Mouse (Mus musculus) liver, embryonic 15.5 days (tissue): ENCODE measurements at regions not wholly inside any gene's neighbourhood (a gene's known extent, or its start where the extent isn't known, plus 50 kb on each side); places are given as distances from the start of the nearest gene placed in this dataset.

ENCODE experiments used
- ATAC-seq: fragments of 200-750 bp; cut with Nextera tagmentation; 2 replicates; pipeline ENCODE4 v1.8.0; 2017; ENCODE audit warnings: moderate number of reproducible peaks, mild to moderate bottlenecking, moderate library complexity; ENCODE audit not compliant: insufficient read depth
- H3K27ac ChIP-seq: fragments of 300-500 bp; sonication (generic); replicated peaks from 2 replicates; pipeline ENCODE4 v1.5.1; 2015; ENCODE audit warnings: mild to moderate bottlenecking, inconsistent platforms
- H3K27me3 ChIP-seq: fragments of 300-500 bp; sonication (generic); 2 replicates; pipeline ENCODE4 v1.6.1; 2015; ENCODE audit warnings: mild to moderate bottlenecking, inconsistent platforms
- H3K36me3 ChIP-seq: fragments of 300-500 bp; sonication (generic); replicated peaks from 2 replicates; pipeline ENCODE4 v1.6.1; 2015; ENCODE audit warnings: moderate library complexity, mild to moderate bottlenecking, inconsistent platforms
- H3K4me1 ChIP-seq: fragments of 300-500 bp; sonication (generic); replicated peaks from 2 replicates; pipeline ENCODE4 v1.6.1; 2015; ENCODE audit warnings: inconsistent platforms
- H3K4me2 ChIP-seq: fragments of 300-500 bp; sonication (generic); 2 replicates; pipeline ENCODE4 v1.6.1; 2015; ENCODE audit warnings: moderate library complexity, mild to moderate bottlenecking, inconsistent platforms
- H3K4me3 ChIP-seq: fragments of 300-500 bp; sonication (generic); replicated peaks from 2 replicates; pipeline ENCODE4 v1.5.1; 2015; ENCODE audit warnings: mild to moderate bottlenecking, inconsistent platforms
- H3K9ac ChIP-seq: fragments of 300-500 bp; sonication (generic); 2 replicates; pipeline ENCODE4 v1.6.1; 2015; ENCODE audit warnings: moderate library complexity, mild to moderate bottlenecking, inconsistent platforms
- H3K9me3 ChIP-seq: fragments of 300-500 bp; sonication (generic); replicated peaks from 2 replicates; pipeline ENCODE4 v1.6.1; 2016; ENCODE audit warnings: inconsistent platforms
- WGBS: fragments of 180-500 bp; shearing (Covaris S2); methylation state at CpG from one replicate; pipeline ENCODE4 v1.1.7; 2015; ENCODE audit warnings: mixed read lengths; ENCODE audit not compliant: insufficient replicate concordance; 5-methylcytosine and 5-hydroxymethylcytosine counted together

GRCm38 (mm10) chr10:16524101-16524500 lies 1198.9 kb upstream of the Cited2 start:
- Histone ChIP-seq H3K9ac (no peak overlapping the region), H3K4me3 (no peak overlapping the region), H3K4me2 (no peak overlapping the region), H3K27ac (no peak overlapping the region), H3K9me3 (no peaks in the 10 kb centered on the region), H3K36me3 (no peaks in the 10 kb centered on the region), H3K4me1 (no peaks in the 10 kb centered on the region), H3K27me3 (no peaks in the 10 kb centered on the region)
- ATAC-seq, result no peak
- WGBS, result 55% methylated on average over 1 of the region's 1 CpGs

GRCm38 (mm10) chr10:16527693-16528092 lies 1195.3 kb upstream of the Cited2 start:
- WGBS, result 33% methylated on average over 1 of the region's 1 CpGs
- Histone ChIP-seq H3K9ac (no peak overlapping the region), H3K4me3 (no peak overlapping the region), H3K27ac (no peak overlapping the region), H3K36me3 (no peaks in the 10 kb centered on the region), H3K4me2 (no peak overlapping the region), H3K9me3 (no peaks in the 10 kb centered on the region), H3K4me1 (no peaks in the 10 kb centered on the region), H3K27me3 (no peaks in the 10 kb centered on the region)
- ATAC-seq, result no peak

- Histone ChIP-seq H3K9me3 (no peaks in the 10 kb centered on the region), H3K27me3 (no peaks in the 10 kb centered on the region), H3K27ac (no peak overlapping the region), H3K4me1 (no peaks in the 10 kb centered on the region), H3K4me2 (no peak overlapping the region), H3K36me3 (no peaks in the 10 kb centered on the region), H3K9ac (no peak overlapping the region), H3K4me3 (no peak overlapping the region)
- no peak for ATAC-seq
- WGBS, result 45% methylated on average over 3 of the region's 3 CpGs
These were observed 1185.4 kb upstream of the Cited2 start for GRCm38 (mm10) chr10:16537660-16538059.

GRCm38 (mm10) chr10:16538379-16538778 lies 1184.6 kb upstream of the Cited2 start:
- H3K9me3 ChIP-seq, result no peaks in the 10 kb centered on the region
- no peak overlapping the region for H3K27ac ChIP-seq
- no peak overlapping the region for H3K9ac ChIP-seq
- H3K4me2 ChIP-seq, result no peak overlapping the region
- 45% methylated on average over 1 of the region's 1 CpGs for WGBS
- ATAC-seq, result no peak
- no peak overlapping the region for H3K4me3 ChIP-seq
- no peaks in the 10 kb centered on the region for H3K36me3 ChIP-seq
- H3K4me1 ChIP-seq, result no peaks in the 10 kb centered on the region
- no peaks in the 10 kb centered on the region for H3K27me3 ChIP-seq

- WGBS, result 48% methylated on average over 1 of the region's 1 CpGs
- no peak overlapping the region for H3K4me2 ChIP-seq
These were observed 1177.6 kb upstream of the Cited2 start for GRCm38 (mm10) chr10:16545445-16545844.

GRCm38 (mm10) chr10:16552861-16553635 lies 1170.0 kb upstream of the Cited2 start:
- ATAC-seq, result no peak
- no peaks in the 10 kb centered on the region for H3K36me3 ChIP-seq
- H3K27me3 ChIP-seq, result no peaks in the 10 kb centered on the region
- WGBS, result 43% methylated on average over 3 of the region's 3 CpGs
- no peaks in the 10 kb centered on the region for H3K4me1 ChIP-seq
- no peaks in the 10 kb centered on the region for H3K9me3 ChIP-seq
- no peak overlapping the region for H3K27ac ChIP-seq
- no peak overlapping the region for H3K9ac ChIP-seq
- no peak overlapping the region for H3K4me3 ChIP-seq
- H3K4me2 ChIP-seq, result no peak overlapping the region

More at GRCm38 (mm10) chr10:16545445-16545844, 1177.6 kb upstream of the Cited2 start:
- no peak overlapping the region for H3K27ac ChIP-seq
- H3K36me3 ChIP-seq, result no peaks in the 10 kb centered on the region
- no peak overlapping the region for H3K9ac ChIP-seq
- no peaks in the 10 kb centered on the region for H3K4me1 ChIP-seq
- ATAC-seq, result no peak
- H3K27me3 ChIP-seq, result no peaks in the 10 kb centered on the region
- H3K9me3 ChIP-seq, result no peaks in the 10 kb centered on the region
- H3K4me3 ChIP-seq, result no peak overlapping the region

GRCm38 (mm10) chr10:16574568-16574967 lies 1148.5 kb upstream of the Cited2 start:
- H3K4me2 ChIP-seq, result no peak overlapping the region
- H3K27me3 ChIP-seq, result no peaks in the 10 kb centered on the region
- H3K9ac ChIP-seq, result no peak overlapping the region
- H3K4me3 ChIP-seq, result no peak overlapping the region
- 42% methylated on average over 1 of the region's 1 CpGs for WGBS
- no peaks in the 10 kb centered on the region for H3K4me1 ChIP-seq
- H3K36me3 ChIP-seq, result no peaks in the 10 kb centered on the region
- ATAC-seq, result no peak
- H3K9me3 ChIP-seq, result no peaks in the 10 kb centered on the region
- H3K27ac ChIP-seq, result no peak overlapping the region

GRCm38 (mm10) chr10:16578554-16579078 lies 1144.4 kb upstream of the Cited2 start:
- Histone ChIP-seq H3K9ac (no peak overlapping the region), H3K4me1 (no peaks in the 10 kb centered on the region), H3K9me3 (no peaks in the 10 kb centered on the region), H3K27me3 (no peaks in the 10 kb centered on the region), H3K4me3 (no peak overlapping the region), H3K36me3 (no peaks in the 10 kb centered on the region), H3K4me2 (no peak overlapping the region), H3K27ac (no peak overlapping the region)
- ATAC-seq, result no peak
- 61% methylated on average over 4 of the region's 4 CpGs for WGBS

- H3K36me3 ChIP-seq, result no peaks in the 10 kb centered on the region
These were observed 1142.8 kb upstream of the Cited2 start for GRCm38 (mm10) chr10:16580200-16580599.

GRCm38 (mm10) chr10:16588833-16589232 lies 1134.2 kb upstream of the Cited2 start:
- WGBS, result 70% methylated on average over 2 of the region's 2 CpGs
- Histone ChIP-seq H3K27me3 (no peaks in the 10 kb centered on the region), H3K4me1 (no peaks in the 10 kb centered on the region), H3K9ac (no peak overlapping the region), H3K27ac (no peak overlapping the region), H3K36me3 (no peaks in the 10 kb centered on the region), H3K9me3 (no peaks in the 10 kb centered on the region), H3K4me2 (no peak overlapping the region), H3K4me3 (no peak overlapping the region)
- ATAC-seq, result no peak

More at GRCm38 (mm10) chr10:16580200-16580599, 1142.8 kb upstream of the Cited2 start:
- no peak overlapping the region for H3K4me3 ChIP-seq
- H3K27ac ChIP-seq, result no peak overlapping the region
- WGBS, result 60% methylated on average over 3 of the region's 3 CpGs
- no peaks in the 10 kb centered on the region for H3K9me3 ChIP-seq
- no peaks in the 10 kb centered on the region for H3K4me1 ChIP-seq
- H3K4me2 ChIP-seq, result no peak overlapping the region
- no peak overlapping the region for H3K9ac ChIP-seq
- no peak for ATAC-seq
- H3K27me3 ChIP-seq, result no peaks in the 10 kb centered on the region

GRCm38 (mm10) chr10:16589399-16589798 lies 1133.6 kb upstream of the Cited2 start:
- Histone ChIP-seq H3K9ac (no peak overlapping the region), H3K27me3 (no peaks in the 10 kb centered on the region), H3K4me2 (no peak overlapping the region), H3K9me3 (no peaks in the 10 kb centered on the region), H3K36me3 (no peaks in the 10 kb centered on the region), H3K27ac (no peak overlapping the region), H3K4me1 (no peaks in the 10 kb centered on the region), H3K4me3 (no peak overlapping the region)
- no peak for ATAC-seq
- WGBS, result 54% methylated on average over 3 of the region's 3 CpGs

GRCm38 (mm10) chr10:16592870-16593269 lies 1130.1 kb upstream of the Cited2 start:
- Histone ChIP-seq H3K4me3 (no peak overlapping the region), H3K27me3 (no peaks in the 10 kb centered on the region), H3K4me2 (no peak overlapping the region), H3K27ac (no peak overlapping the region), H3K4me1 (no peaks in the 10 kb centered on the region), H3K36me3 (no peaks in the 10 kb centered on the region), H3K9ac (no peak overlapping the region), H3K9me3 (no peaks in the 10 kb centered on the region)
- ATAC-seq, result no peak
- 54% methylated on average over 4 of the region's 4 CpGs for WGBS
